Mouse (Mus musculus) limb, embryonic 13.5 days (tissue): ENCODE measurements around the gene Mcrip2. TPM values are rescaled to one million over a fixed set of nuclear protein-coding genes. Genes with fewer than 3 reads are reported as not detected.

ENCODE experiments used
- ATAC-seq: fragments of 200-750 bp; cut with Nextera tagmentation; 2 replicates; pipeline ENCODE4 v1.8.0; 2017; ENCODE audit warnings: low read depth, moderate number of reproducible peaks, moderate TSS enrichment; ENCODE audit not compliant: low FRiP score
- H3K27ac ChIP-seq: fragments of 300-500 bp; sonication (generic); 2 replicates; pipeline ENCODE4 v1.5.1; 2015; ENCODE audit warnings: inconsistent platforms, mild to moderate bottlenecking, moderate library complexity
- H3K27me3 ChIP-seq: fragments of 300-500 bp; sonication (generic); 2 replicates; pipeline ENCODE4 v1.6.1; 2015; ENCODE audit warnings: mild to moderate bottlenecking, inconsistent platforms
- H3K36me3 ChIP-seq: fragments of 300-500 bp; sonication (generic); 2 replicates; pipeline ENCODE4 v1.6.1; 2015; ENCODE audit warnings: inconsistent platforms, mild to moderate bottlenecking, moderate library complexity
- H3K4me1 ChIP-seq: fragments of 300-500 bp; sonication (generic); 2 replicates; pipeline ENCODE4 v1.6.1; 2015; ENCODE audit warnings: inconsistent platforms
- H3K4me2 ChIP-seq: fragments of 300-500 bp; sonication (generic); replicated peaks from 2 replicates; pipeline ENCODE4 v1.6.1; 2015; ENCODE audit warnings: inconsistent platforms, mild to moderate bottlenecking, moderate library complexity
- H3K4me3 ChIP-seq: fragments of 300-500 bp; sonication (generic); 2 replicates; pipeline ENCODE4 v1.5.1; 2015; ENCODE audit warnings: moderate library complexity, mild to moderate bottlenecking, inconsistent platforms
- H3K9ac ChIP-seq: fragments of 300-500 bp; sonication (generic); 2 replicates; pipeline ENCODE4 v1.6.1; 2015; ENCODE audit warnings: mild to moderate bottlenecking, inconsistent platforms
- H3K9me3 ChIP-seq: fragments of 300-500 bp; sonication (generic); 2 replicates; pipeline ENCODE4 v1.6.1; 2016; ENCODE audit warnings: inconsistent platforms
- WGBS: fragments of 180-500 bp; shearing (Covaris S2); methylation state at CpG from one replicate; pipeline ENCODE4 v1.1.7; 2015; 5-methylcytosine and 5-hydroxymethylcytosine counted together
- polyA plus RNA-seq: library from polyadenylated mRNA; unstranded; fragments of >200 nt; fragmentation: Nextera tagmentation; extraction: Ambion mirVana; gene quantifications from 2 replicates; pipeline ENCODE4 v1.2.1, GENCODE M21; 2015

The Mcrip2 gene
- polyA plus RNA-seq, 1 experiment from 2014 or later = 12.2 TPM

DNA sequence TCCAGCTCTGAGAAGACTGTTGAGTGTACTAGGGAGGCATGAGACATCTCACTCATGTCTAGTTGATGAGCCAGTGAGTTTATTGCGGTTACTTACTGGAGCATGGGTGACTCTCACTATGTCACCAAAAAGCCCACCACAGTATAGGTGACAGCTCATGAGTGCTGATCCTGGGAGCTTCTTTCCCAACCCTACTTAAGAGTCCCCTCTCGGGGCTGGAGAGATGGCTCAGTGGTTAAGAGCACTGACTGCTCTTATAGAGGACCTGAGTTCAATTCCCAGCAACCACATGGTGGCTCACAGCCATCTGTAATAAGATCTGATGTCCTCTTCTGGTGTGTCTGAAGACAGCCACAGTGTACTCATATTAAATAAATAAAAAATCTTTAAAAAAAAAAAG lies 1.4 kb upstream of the Mcrip2 start:
- Histone ChIP-seq H3K9me3 (no peaks in the 10 kb centered on the region), H3K4me3 (no peak overlapping the region), H3K27ac (no peak overlapping the region), H3K27me3 (no peaks in the 10 kb centered on the region), H3K9ac (no peak overlapping the region), H3K36me3 (no peaks in the 10 kb centered on the region), H3K4me1 (peaks cover 22% of the 10 kb centered on the region), H3K4me2 (no peak overlapping the region)
- ATAC-seq = no peak
- WGBS = 85% methylated on average over 2 of the region's 2 CpGs

DNA sequence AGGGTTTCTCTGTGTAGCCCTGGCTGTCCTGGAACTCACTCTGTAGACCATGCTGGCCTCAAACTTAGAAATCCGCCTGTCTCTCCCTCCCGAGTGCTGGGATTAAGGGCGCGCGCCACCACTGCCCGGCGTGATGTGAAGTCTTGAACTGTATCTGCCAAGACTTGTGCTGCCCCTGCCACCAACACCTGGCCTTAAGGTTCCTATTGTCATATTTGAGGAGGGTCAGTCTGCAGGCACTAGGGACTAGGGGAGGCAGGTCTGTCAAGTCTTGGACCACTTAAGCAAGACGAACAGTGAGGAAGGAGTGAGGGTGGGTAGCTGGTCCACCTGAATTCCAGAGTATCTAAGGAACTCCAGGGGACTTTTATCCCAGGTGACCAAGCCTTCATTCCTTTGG lies 934 bp upstream of the Mcrip2 start:
- no peak for ATAC-seq
- Histone ChIP-seq H3K27ac (no peak overlapping the region), H3K9ac (no peak overlapping the region), H3K27me3 (no peaks in the 10 kb centered on the region), H3K4me3 (no peak overlapping the region), H3K4me2 (no peak overlapping the region), H3K9me3 (no peaks in the 10 kb centered on the region), H3K36me3 (no peaks in the 10 kb centered on the region), H3K4me1 (peaks cover 22% of the 10 kb centered on the region)
- WGBS = 91% methylated on average over 8 of the region's 8 CpGs

DNA sequence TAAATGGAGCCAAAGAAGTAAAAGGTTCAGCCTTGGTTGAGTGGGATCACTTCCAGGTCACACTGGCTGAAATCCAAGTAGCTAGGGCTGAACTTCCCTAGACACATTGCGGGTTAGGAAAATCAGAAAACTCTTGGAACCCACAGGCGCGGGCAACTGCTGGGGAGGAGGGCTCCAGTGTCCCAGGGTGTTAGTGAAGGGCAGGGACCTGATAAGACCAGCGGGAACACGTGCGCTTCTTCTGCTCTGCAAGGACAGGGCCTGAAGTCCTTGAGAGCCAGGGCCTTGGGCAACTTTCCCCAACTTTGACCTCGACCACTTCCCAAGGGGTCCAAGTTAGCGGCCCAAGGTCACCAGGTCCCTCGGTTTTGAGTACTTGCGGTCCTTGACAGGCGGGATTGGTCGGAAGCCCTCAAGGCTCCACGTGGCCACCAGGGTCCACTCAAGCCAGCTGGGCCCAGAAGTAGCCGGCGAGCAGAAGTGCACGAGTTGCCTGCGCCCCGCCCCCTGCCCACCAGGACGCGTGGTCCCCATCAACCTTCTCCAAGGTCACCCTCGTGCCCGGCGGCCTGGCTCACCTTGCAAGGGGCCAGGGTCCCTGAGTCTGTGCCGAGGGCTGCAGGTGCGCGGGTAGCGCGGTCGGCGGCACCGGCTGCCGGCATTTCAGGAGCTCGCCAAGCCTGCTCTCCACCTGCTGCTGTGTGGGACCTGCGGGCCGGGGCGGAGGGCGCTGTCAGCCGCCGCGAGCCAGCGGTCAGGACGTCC lies 546 bp downstream of the Mcrip2 start:
- peak overlapping the region; percentile 82 for H3K4me3 ChIP-seq
- peak; percentile 12; the same call in 1 of the 2 replicates for ATAC-seq
- H3K9ac ChIP-seq = peak overlapping the region; percentile 72
- H3K36me3 ChIP-seq = no peaks in the 10 kb centered on the region
- peaks cover 15% of the 10 kb centered on the region for H3K4me1 ChIP-seq
- H3K27ac ChIP-seq = no peak overlapping the region
- H3K4me2 ChIP-seq = peak overlapping the region; percentile 99
- no peaks in the 10 kb centered on the region for H3K27me3 ChIP-seq
- no peaks in the 10 kb centered on the region for H3K9me3 ChIP-seq
- WGBS = 1% methylated on average over 42 of the region's 42 CpGs

DNA sequence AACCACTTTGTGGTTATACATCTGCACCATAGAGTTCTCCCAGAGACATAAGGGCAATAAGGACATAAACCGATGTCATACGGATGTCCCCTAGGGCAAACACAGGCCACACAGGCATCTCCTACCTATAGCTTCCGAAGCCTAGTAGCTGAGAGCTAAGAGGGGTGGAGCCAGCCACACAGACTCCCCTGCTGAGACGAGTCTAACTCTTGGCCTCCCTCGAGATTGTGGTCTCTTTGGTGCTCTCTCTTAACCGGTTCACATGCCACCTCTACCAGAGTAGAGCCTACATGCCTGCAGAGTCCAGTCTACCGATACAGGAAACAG lies 1.1 kb downstream of the Mcrip2 start:
- no peak for ATAC-seq
- H3K4me2 ChIP-seq = peak overlapping the region; percentile 99
- no peaks in the 10 kb centered on the region for H3K36me3 ChIP-seq
- peak overlapping the region; percentile 72 for H3K9ac ChIP-seq
- peak overlapping the region; percentile 82 for H3K4me3 ChIP-seq
- H3K4me1 ChIP-seq = peaks cover 15% of the 10 kb centered on the region
- no peak overlapping the region for H3K27ac ChIP-seq
- no peaks in the 10 kb centered on the region for H3K9me3 ChIP-seq
- H3K27me3 ChIP-seq = no peaks in the 10 kb centered on the region
- 14% methylated on average over 7 of the region's 7 CpGs for WGBS

DNA sequence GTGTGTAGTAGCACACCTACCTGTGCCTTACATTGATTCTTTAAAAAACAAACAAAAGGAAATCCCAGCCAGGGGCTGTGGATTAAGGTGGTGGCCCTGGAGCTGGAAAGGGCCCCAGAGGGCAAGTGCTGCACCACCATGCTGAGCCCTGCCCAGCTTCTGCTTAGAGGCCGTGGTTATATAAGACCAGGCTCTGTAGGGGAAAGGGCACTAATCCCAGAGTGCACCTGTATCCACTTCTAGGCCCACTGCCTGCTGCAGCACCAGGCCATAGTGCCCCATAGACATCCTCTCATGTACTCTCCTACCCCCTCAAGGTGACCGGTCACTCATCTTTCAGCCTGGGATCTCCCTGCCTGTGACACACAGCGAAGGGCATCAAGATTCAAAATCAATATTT lies 2.4 kb downstream of the Mcrip2 start:
- no peak overlapping the region for H3K9ac ChIP-seq
- peaks cover 22% of the 10 kb centered on the region for H3K4me1 ChIP-seq
- H3K36me3 ChIP-seq = no peaks in the 10 kb centered on the region
- H3K9me3 ChIP-seq = no peaks in the 10 kb centered on the region
- no peak overlapping the region for H3K4me2 ChIP-seq
- no peak overlapping the region for H3K27ac ChIP-seq
- ATAC-seq = no peak
- no peak overlapping the region for H3K4me3 ChIP-seq
- 84% methylated on average over 3 of the region's 3 CpGs for WGBS
- H3K27me3 ChIP-seq = no peaks in the 10 kb centered on the region

DNA sequence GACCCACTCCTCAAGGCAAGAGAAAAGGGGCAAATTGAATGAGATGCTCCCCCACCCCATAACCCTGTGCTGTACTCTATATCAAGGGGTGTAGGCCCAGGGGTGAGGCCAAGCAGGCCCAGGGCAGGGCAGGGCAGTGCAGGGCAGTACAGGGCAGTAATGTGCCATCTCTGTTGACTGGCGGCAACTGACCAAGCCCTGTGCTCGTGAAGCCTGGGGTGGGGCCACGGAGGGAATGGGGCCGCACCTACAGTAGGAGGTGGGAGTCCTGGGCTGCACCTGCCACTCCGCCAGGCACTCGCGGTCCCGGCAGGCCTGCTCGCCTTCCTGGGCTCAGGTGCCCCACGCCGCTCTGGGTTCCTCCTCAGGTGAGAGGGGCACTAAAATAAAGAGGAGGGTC lies 3.3 kb downstream of the Mcrip2 start:
- Histone ChIP-seq H3K4me2 (no peak overlapping the region), H3K4me3 (no peak overlapping the region), H3K27me3 (no peaks in the 10 kb centered on the region), H3K9ac (no peak overlapping the region), H3K9me3 (no peaks in the 10 kb centered on the region), H3K36me3 (no peaks in the 10 kb centered on the region), H3K27ac (no peak overlapping the region), H3K4me1 (peaks cover 30% of the 10 kb centered on the region)
- no peak for ATAC-seq
- 91% methylated on average over 11 of the region's 11 CpGs for WGBS

DNA sequence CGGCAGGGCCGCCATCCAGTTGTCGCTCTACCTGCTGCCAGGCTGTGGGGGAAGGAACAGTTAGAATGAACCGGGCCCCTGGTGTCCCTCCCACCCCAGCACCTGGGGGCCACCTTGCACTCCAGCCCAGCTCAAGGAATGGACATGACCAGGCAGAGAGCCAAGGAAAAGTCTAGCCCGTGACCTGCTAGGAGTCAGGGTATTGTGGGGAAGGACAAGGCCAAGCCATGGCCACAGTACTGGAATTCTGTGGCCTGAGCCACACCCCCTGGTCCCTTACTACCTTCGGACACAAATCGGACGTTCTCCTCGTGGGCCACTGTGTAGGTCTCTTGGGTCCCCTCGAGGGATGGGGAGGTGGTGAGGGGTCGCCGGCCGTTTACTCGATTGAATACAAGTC lies 4.3 kb downstream of the Mcrip2 start:
- Histone ChIP-seq H3K27ac (no peak overlapping the region), H3K9ac (peak overlapping the region; percentile 3; the same call in 1 of the 2 replicates), H3K9me3 (no peaks in the 10 kb centered on the region), H3K4me1 (peaks cover 33% of the 10 kb centered on the region), H3K27me3 (no peaks in the 10 kb centered on the region), H3K36me3 (no peaks in the 10 kb centered on the region), H3K4me2 (no peak overlapping the region), H3K4me3 (no peak overlapping the region)
- WGBS = 90% methylated on average over 14 of the region's 14 CpGs
- no peak for ATAC-seq

DNA sequence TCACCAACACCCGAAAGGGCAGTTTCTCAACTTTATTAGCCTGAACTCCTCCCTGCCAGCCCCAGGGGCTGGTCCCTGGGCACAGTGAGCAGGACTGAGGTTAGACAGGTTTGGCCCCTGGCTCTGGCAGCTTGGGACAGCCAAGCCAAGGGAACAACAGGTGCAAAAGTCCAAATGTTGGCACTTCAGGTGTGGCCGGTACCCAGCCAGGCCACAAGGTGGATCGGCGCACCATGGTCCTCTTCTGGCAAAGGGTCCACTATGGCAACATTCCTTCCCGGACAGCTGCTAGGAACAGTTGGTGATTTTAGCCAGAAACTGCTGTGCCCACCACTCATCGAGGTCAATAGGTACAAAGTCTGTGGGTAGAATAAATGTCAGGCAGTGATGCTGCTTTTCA lies 4.9 kb downstream of the Mcrip2 start:
- Histone ChIP-seq H3K4me2 (no peak overlapping the region), H3K27me3 (no peaks in the 10 kb centered on the region), H3K27ac (no peak overlapping the region), H3K9me3 (no peaks in the 10 kb centered on the region), H3K4me3 (no peak overlapping the region), H3K9ac (no peak overlapping the region), H3K36me3 (peaks cover 2% of the 10 kb centered on the region; the same call in 1 of the 2 replicates), H3K4me1 (peaks cover 29% of the 10 kb centered on the region)
- WGBS = 83% methylated on average over 6 of the region's 6 CpGs
- ATAC-seq = no peak

DNA sequence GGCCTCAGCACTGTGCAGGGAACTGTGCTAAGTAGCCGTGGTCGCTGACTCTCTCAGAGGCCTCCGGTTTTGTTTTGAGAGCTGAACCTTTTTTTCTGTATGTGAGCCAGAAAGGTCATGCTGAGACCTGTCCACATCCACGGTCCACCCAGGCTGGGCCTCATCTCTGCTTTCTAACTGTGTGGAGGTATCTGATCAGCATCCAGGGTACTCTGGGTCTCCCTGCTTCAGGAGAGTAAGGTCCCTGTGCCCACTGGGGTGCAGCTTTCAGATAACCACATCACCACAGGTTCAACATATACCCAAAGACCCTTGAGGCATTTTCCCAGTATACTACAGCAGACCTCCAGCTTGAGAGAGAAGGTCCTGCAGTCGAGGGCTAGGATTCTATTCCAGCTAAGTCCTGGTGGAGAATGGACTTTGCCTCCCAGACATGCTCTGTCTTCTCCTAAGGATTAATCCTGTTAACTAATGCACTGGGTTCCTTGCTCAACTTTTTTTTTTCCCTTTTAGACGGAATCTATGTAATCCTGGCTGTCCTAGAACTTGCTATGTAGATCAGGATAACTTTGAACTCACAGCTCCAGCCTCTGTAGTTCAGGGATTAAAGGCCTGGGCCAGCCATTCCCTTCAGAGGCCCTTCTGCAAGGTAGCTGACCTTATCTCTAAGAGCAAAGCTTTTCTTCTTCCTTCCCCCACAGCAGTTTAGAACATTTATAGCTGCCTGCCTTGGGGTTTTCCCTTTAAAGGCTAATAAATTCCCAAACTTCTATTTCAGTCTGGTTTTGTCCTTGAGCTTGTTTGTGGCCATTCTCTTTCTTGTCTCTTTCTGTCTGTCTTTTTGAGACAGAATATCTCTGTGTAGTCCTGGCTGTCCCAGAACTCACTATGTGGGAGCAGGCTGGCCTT lies 6.6 kb downstream of the Mcrip2 start:
- 9% methylated on average over 6 of the region's 6 CpGs for WGBS
- no peaks in the 10 kb centered on the region for H3K9me3 ChIP-seq
- peaks cover 5% of the 10 kb centered on the region for H3K36me3 ChIP-seq
- H3K9ac ChIP-seq = peak overlapping the region; percentile 87
- ATAC-seq = no peak
- H3K4me3 ChIP-seq = peak overlapping the region; percentile 72
- peak overlapping the region; percentile 83 for H3K27ac ChIP-seq
- H3K4me2 ChIP-seq = peak overlapping the region; percentile 91
- no peaks in the 10 kb centered on the region for H3K27me3 ChIP-seq
- peaks cover 18% of the 10 kb centered on the region for H3K4me1 ChIP-seq

DNA sequence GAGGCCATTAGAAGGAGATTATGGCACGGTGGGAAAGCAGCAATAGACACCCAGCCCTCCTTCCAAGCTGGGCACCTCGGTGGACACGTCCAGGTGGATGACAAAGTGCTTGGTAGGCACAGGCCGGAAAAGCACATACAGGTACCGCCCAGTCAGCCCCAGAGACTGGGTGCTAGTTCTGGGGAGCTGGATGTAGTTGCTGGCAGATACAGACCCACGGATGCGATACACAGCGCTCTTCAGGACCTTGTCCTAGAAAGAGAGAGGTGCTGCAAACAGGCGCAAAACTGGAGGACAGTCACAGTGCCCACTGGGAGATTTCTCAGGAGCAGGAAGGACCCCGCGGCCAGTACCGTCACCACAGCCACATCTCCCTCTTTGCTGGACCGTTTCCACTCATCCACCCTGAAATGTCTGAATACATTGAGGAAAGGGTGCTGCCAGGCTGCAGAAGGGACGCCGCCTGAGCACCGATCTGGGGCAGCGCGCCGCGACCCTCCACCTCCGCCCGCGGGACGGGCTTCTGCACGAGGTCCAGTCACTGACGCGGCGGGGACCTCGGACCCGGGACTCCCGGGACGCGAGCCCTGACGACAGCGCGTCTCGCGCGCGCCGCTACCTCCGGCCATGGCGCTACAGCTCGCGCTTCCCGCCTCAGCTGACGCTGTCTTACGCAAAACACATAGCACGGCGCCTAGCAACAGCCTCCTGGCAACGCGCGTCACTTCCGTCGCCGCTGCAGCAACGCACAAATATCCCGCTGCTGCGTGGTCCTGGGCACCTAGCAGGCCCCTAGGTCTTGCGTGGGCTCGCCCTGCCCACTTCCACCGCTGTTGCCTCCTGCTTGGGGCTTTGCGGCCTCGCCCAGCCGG lies 7.5 kb downstream of the Mcrip2 start, which contains the start of gene Wdr90:
Gene Wdr90 (minus strand): TSS at position 670 of the 872 bp plus-strand sequence.
- H3K9me3 ChIP-seq = no peaks in the 10 kb centered on the region
- peaks cover 18% of the 10 kb centered on the region for H3K4me1 ChIP-seq
- H3K4me3 ChIP-seq = peak within 1 kb of the TSS; percentile 72
- WGBS = 3% methylated on average over 65 of the region's 65 CpGs
- peak within 1 kb of the TSS; percentile 83 for H3K27ac ChIP-seq
- H3K9ac ChIP-seq = peak within 1 kb of the TSS; percentile 87
- H3K36me3 ChIP-seq = peaks cover 7% of the 10 kb centered on the region
- H3K4me2 ChIP-seq = peak within 1 kb of the TSS; percentile 91
- ATAC-seq = peak; percentile 92
- no peaks in the 10 kb centered on the region for H3K27me3 ChIP-seq

DNA sequence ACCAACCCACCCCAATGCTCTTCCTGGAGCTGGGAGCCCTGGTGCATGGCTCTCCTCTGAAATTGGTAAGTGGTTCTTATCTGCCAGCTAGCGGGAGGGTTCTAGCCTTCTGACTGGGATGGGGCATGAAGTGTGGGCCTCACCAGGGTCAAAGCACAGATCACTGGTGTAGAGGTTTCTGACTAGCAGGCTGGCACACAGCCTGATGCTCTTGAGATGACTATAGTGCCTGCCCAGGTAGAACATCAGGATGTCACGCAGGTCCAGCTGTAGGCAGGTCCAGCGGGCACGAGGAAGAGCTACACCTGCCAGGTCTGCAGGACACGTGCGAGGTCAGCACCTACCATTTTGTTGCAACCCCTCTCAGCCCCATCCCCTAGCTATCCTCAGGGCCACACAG lies 8.3 kb downstream of the Mcrip2 start:
- Histone ChIP-seq H3K4me1 (peaks cover 18% of the 10 kb centered on the region), H3K27ac (no peak overlapping the region), H3K4me3 (peak overlapping the region; percentile 72), H3K36me3 (peaks cover 11% of the 10 kb centered on the region), H3K9ac (peak overlapping the region; percentile 87), H3K27me3 (no peaks in the 10 kb centered on the region), H3K4me2 (peak overlapping the region; percentile 91), H3K9me3 (no peaks in the 10 kb centered on the region)
- WGBS = 89% methylated on average over 6 of the region's 6 CpGs
- ATAC-seq = no peak
